Mouse (Mus musculus) hindbrain, embryonic 10.5 days (tissue): ENCODE results near the gene Rpl23. TPM values are rescaled to one million over a fixed set of nuclear protein-coding genes. Genes with fewer than 3 reads are reported as not detected.

Experiments
- DNase-seq: peaks from one replicate; pipeline ENCODE4 v3.0.0-alpha.2; 2017; ENCODE audit warnings: low spot score
- H3K27ac ChIP-seq: fragments of 300-500 bp; sonication (generic); 2 replicates; pipeline ENCODE4 v1.5.1; 2016; ENCODE audit warnings: mild to moderate bottlenecking, moderate library complexity
- H3K27me3 ChIP-seq: fragments of 300-500 bp; sonication (generic); 2 replicates; pipeline ENCODE4 v1.6.1; 2016; ENCODE audit warnings: mild to moderate bottlenecking; ENCODE audit not compliant: poor library complexity, insufficient read depth, severe bottlenecking
- H3K36me3 ChIP-seq: fragments of 300-500 bp; sonication (generic); 2 replicates; pipeline ENCODE4 v1.6.1; 2016; ENCODE audit warnings: mild to moderate bottlenecking, moderate library complexity
- H3K4me1 ChIP-seq: fragments of 300-500 bp; sonication (generic); replicated peaks from 2 replicates; pipeline ENCODE4 v1.6.1; 2016; ENCODE audit warnings: mild to moderate bottlenecking
- H3K4me3 ChIP-seq: fragments of 300-500 bp; sonication (generic); 2 replicates; pipeline ENCODE4 v1.5.1; 2016; ENCODE audit warnings: mild to moderate bottlenecking, moderate library complexity
- H3K9me3 ChIP-seq: fragments of 300-500 bp; sonication (generic); 2 replicates; pipeline ENCODE4 v1.6.1; 2016; ENCODE audit warnings: mild to moderate bottlenecking, moderate library complexity
- WGBS: fragments of 180-500 bp; shearing (Covaris S2); methylation state at CpG from one replicate; pipeline ENCODE4 v1.1.7; 2016; 5-methylcytosine and 5-hydroxymethylcytosine counted together
- polyA plus RNA-seq: library from polyadenylated mRNA; unstranded; fragments of >200 nt; fragmentation: Nextera tagmentation; extraction: Ambion mirVana; gene quantifications from 2 replicates; pipeline ENCODE4 v1.2.1, GENCODE M21; 2016

Gene Rpl23
- polyA plus RNA-seq, 1 experiment from 2014 or later: 381 TPM

- Histone ChIP-seq H3K36me3 (peaks cover 37% of the 10 kb centered on the region), H3K27ac (peak within 1 kb of the TSS; percentile 93), H3K27me3 (no peaks in the 10 kb centered on the region), H3K9me3 (0 out of 2 replicates have a peak, but pooled peaks cover 2% of the 10 kb centered on the region), H3K4me3 (peak within 1 kb of the TSS; percentile 97), H3K4me1 (peaks cover 22% of the 10 kb centered on the region)
- peak; percentile 95 for DNase-seq
- 1% methylated on average over 38 of the region's 38 CpGs for WGBS
Observed at GRCm38 (mm10) chr11:97766154-97766881, 15.9 kb downstream of the Rpl23 start, which contains the start of gene Cwc25. TSS of gene Cwc25 (minus strand) at chr11:97766556.

GRCm38 (mm10) chr11:97761638-97762037 lies 20.6 kb downstream of the Rpl23 start:
- Histone ChIP-seq H3K4me1 (peaks cover 18% of the 10 kb centered on the region), H3K36me3 (peaks cover 83% of the 10 kb centered on the region)
- no peak for DNase-seq

GRCm38 (mm10) chr11:97758942-97759341 lies 23.3 kb downstream of the Rpl23 start:
- Histone ChIP-seq H3K9me3 (0 out of 2 replicates have a peak, but pooled peaks cover 2% of the 10 kb centered on the region), H3K36me3 (peaks cover 99% of the 10 kb centered on the region), H3K27me3 (no peaks in the 10 kb centered on the region), H3K27ac (no peak overlapping the region), H3K4me1 (no peaks in the 10 kb centered on the region), H3K4me3 (no peak overlapping the region)
- DNase-seq: no peak
- 89% methylated on average over 6 of the region's 6 CpGs for WGBS

More at GRCm38 (mm10) chr11:97761638-97762037, 20.6 kb downstream of the Rpl23 start:
- Histone ChIP-seq H3K27ac (no peak overlapping the region), H3K9me3 (0 out of 2 replicates have a peak, but pooled peaks cover 2% of the 10 kb centered on the region), H3K4me3 (no peak overlapping the region), H3K27me3 (no peaks in the 10 kb centered on the region)

- no peaks in the 10 kb centered on the region for H3K27me3 ChIP-seq
- H3K36me3 ChIP-seq: peaks cover 99% of the 10 kb centered on the region
- WGBS: 91% methylated on average over 1 of the region's 1 CpGs
- no peak overlapping the region for H3K4me3 ChIP-seq
- 0 out of 2 replicates have a peak, but pooled peaks cover 2% of the 10 kb centered on the region for H3K9me3 ChIP-seq
- DNase-seq: no peak
- H3K4me1 ChIP-seq: no peaks in the 10 kb centered on the region
- no peak overlapping the region for H3K27ac ChIP-seq
Observed at GRCm38 (mm10) chr11:97758125-97758524, 24.1 kb downstream of the Rpl23 start.

GRCm38 (mm10) chr11:97753277-97753676 lies 29.0 kb downstream of the Rpl23 start:
- H3K4me1 ChIP-seq: no peaks in the 10 kb centered on the region
- no peaks in the 10 kb centered on the region for H3K27me3 ChIP-seq
- H3K36me3 ChIP-seq: peaks cover 99% of the 10 kb centered on the region
- no peak for DNase-seq
- WGBS: 95% methylated on average over 8 of the region's 8 CpGs
- no peak overlapping the region for H3K4me3 ChIP-seq
- H3K27ac ChIP-seq: no peak overlapping the region
- peaks cover 5% of the 10 kb centered on the region; the same call in 1 of the 2 replicates for H3K9me3 ChIP-seq

GRCm38 (mm10) chr11:97748496-97748895 lies 33.7 kb downstream of the Rpl23 start:
- Histone ChIP-seq H3K36me3 (peaks cover 76% of the 10 kb centered on the region), H3K9me3 (peaks cover 5% of the 10 kb centered on the region; the same call in 1 of the 2 replicates), H3K4me1 (peaks cover 11% of the 10 kb centered on the region), H3K27me3 (no peaks in the 10 kb centered on the region), H3K4me3 (no peak overlapping the region), H3K27ac (no peak overlapping the region)
- DNase-seq: no peak
- WGBS: 91% methylated on average over 5 of the region's 5 CpGs

GRCm38 (mm10) chr11:97747773-97748172 lies 34.5 kb downstream of the Rpl23 start:
- H3K27me3 ChIP-seq: no peaks in the 10 kb centered on the region
- no peak overlapping the region for H3K4me3 ChIP-seq
- no peak overlapping the region for H3K27ac ChIP-seq
- DNase-seq: no peak
- H3K9me3 ChIP-seq: peaks cover 5% of the 10 kb centered on the region; the same call in 1 of the 2 replicates
- H3K4me1 ChIP-seq: peaks cover 18% of the 10 kb centered on the region
- WGBS: 90% methylated on average over 8 of the region's 8 CpGs
- H3K36me3 ChIP-seq: peaks cover 69% of the 10 kb centered on the region

GRCm38 (mm10) chr11:97745331-97745721 lies 36.9 kb downstream of the Rpl23 start:
- H3K4me1 ChIP-seq: peaks cover 34% of the 10 kb centered on the region
- no peaks in the 10 kb centered on the region for H3K9me3 ChIP-seq
- DNase-seq: no peak
- H3K36me3 ChIP-seq: peaks cover 46% of the 10 kb centered on the region
- 14% methylated on average over 13 of the region's 13 CpGs for WGBS
- H3K27ac ChIP-seq: peak overlapping the region; percentile 99
- H3K4me3 ChIP-seq: peak overlapping the region; percentile 89
- no peaks in the 10 kb centered on the region for H3K27me3 ChIP-seq

- Histone ChIP-seq H3K4me3 (peak overlapping the region; percentile 89), H3K9me3 (no peaks in the 10 kb centered on the region), H3K27ac (peak overlapping the region; percentile 99), H3K27me3 (no peaks in the 10 kb centered on the region), H3K36me3 (peaks cover 41% of the 10 kb centered on the region), H3K4me1 (peaks cover 39% of the 10 kb centered on the region)
- 1% methylated on average over 57 of the region's 57 CpGs for WGBS
- peak; percentile 99 for DNase-seq
Observed at GRCm38 (mm10) chr11:97744718-97745330, 37.4 kb downstream of the Rpl23 start.

- no peak for DNase-seq
- no peaks in the 10 kb centered on the region for H3K27me3 ChIP-seq
- H3K36me3 ChIP-seq: peaks cover 34% of the 10 kb centered on the region
- under 1% methylated on average over 63 of the region's 63 CpGs for WGBS
- peak within 1 kb of the TSS; percentile 89 for H3K4me3 ChIP-seq
- H3K9me3 ChIP-seq: no peaks in the 10 kb centered on the region
- H3K27ac ChIP-seq: peak within 1 kb of the TSS; percentile 99
- H3K4me1 ChIP-seq: peaks cover 40% of the 10 kb centered on the region
Observed at GRCm38 (mm10) chr11:97744063-97744717, 38.0 kb downstream of the Rpl23 start, which contains the start of gene Pip4k2b. TSS of gene Pip4k2b (minus strand) at chr11:97744704.

- no peaks in the 10 kb centered on the region for H3K9me3 ChIP-seq
- peak overlapping the region; percentile 89 for H3K4me3 ChIP-seq
- H3K4me1 ChIP-seq: peaks cover 40% of the 10 kb centered on the region
- no peaks in the 10 kb centered on the region for H3K27me3 ChIP-seq
- no peak for DNase-seq
- peaks cover 27% of the 10 kb centered on the region for H3K36me3 ChIP-seq
- H3K27ac ChIP-seq: peak overlapping the region; percentile 99
- WGBS: 51% methylated on average over 9 of the region's 9 CpGs
Observed at GRCm38 (mm10) chr11:97743423-97743822, 38.8 kb downstream of the Rpl23 start.

- Histone ChIP-seq H3K27ac (peak overlapping the region; percentile 99), H3K27me3 (no peaks in the 10 kb centered on the region), H3K36me3 (peaks cover 18% of the 10 kb centered on the region), H3K4me1 (peaks cover 40% of the 10 kb centered on the region), H3K4me3 (peak overlapping the region; percentile 89), H3K9me3 (no peaks in the 10 kb centered on the region)
- DNase-seq: no peak
- WGBS: 74% methylated on average over 9 of the region's 9 CpGs
Observed at GRCm38 (mm10) chr11:97742591-97742990, 39.6 kb downstream of the Rpl23 start.
